Comparison of ENCODE assay signal across 17 mouse cellular contexts in the genomic region with DNA sequence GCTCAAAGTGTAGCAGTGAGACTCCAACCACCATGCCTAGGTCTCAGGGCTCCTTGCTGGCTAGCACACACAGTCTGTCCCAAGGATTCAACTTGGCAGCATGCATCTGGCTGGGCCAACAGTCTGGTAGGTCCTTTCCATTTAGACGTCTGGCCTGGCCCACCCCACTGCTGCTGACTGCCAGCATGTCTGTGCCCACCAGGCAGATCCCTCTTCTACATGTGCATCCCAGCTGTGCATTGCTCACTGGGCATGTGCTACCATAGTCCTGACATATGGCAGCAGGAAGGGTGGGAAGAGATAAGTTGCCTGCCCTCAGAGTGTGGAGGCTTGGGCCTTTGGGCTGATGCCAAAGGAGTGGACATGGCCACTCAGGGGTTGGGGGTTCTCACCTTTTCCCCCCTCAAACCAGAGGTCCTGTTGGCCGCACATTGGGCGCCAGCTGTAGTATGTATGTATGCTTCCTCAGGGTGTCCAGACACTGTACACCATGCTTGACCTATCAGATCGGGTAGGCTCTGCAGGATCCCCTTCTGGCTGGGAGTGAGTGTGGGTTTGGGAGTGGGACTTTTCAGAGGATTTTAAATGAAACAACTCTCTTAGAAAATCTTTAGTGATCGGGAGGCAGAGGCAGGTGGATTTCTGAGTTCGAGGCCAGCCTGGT. TPM values are rescaled to one million over a fixed set of nuclear protein-coding genes. Genes with fewer than 3 reads are reported as not detected.
"Had no signal": no experiment of that assay in that cellular context is flagged by ENCODE, and none has a peak within 500 bp of the region (broad histone marks: within the 10 kb centered on the region; RNA-seq: fewer than 3 reads in every experiment).

No protein-coding gene starts in this region.

- H3K4me2 ChIP-seq: limb, embryonic 12.5 days; midbrain, embryonic 11.5 days; midbrain, embryonic 15.5 days; neural tube, embryonic 13.5 days; stomach, embryonic 15.5 days had no signal

- H3K4me3 ChIP-seq: layer of hippocampus, adult 2 months; limb, embryonic 12.5 days; midbrain, embryonic 15.5 days; neural tube, embryonic 13.5 days; stomach, embryonic 15.5 days had no signal

- DNase-seq: kidney, adult 18-20 months; kidney, postnatal 10 days; kidney, postnatal 4 days; lung, adult 18-20 months; retina, postnatal 1 day; right cerebral cortex, postnatal 4 days; thymus, adult 2 months; thymus, postnatal 36 days had no signal

- H3K9me3 ChIP-seq: limb, embryonic 12.5 days; midbrain, embryonic 15.5 days; neural tube, embryonic 13.5 days; stomach, embryonic 15.5 days had no signal

- H3K9ac ChIP-seq: limb, embryonic 12.5 days; liver, embryonic 14.5 days; midbrain, embryonic 15.5 days; neural tube, embryonic 13.5 days; stomach, embryonic 15.5 days had no signal

- H3K27ac ChIP-seq: layer of hippocampus, adult 2 months; limb, embryonic 12.5 days; liver, embryonic 14.5 days; midbrain, embryonic 15.5 days; neural tube, embryonic 13.5 days; stomach, embryonic 15.5 days had no signal

- H3K27me3 ChIP-seq: limb, embryonic 12.5 days; midbrain, embryonic 15.5 days; neural tube, embryonic 13.5 days; stomach, embryonic 15.5 days had no signal

- H3K36me3 ChIP-seq: midbrain, embryonic 15.5 days; stomach, embryonic 15.5 days had no signal

- ATAC-seq: midbrain, embryonic 15.5 days had no signal

- H3K4me1 ChIP-seq: limb, embryonic 12.5 days; midbrain, embryonic 15.5 days; neural tube, embryonic 13.5 days; stomach, embryonic 15.5 days had no signal

RNA-seq across cellular contexts. Expression of a gene that starts 51.7 kb away (rescaled TPM):
- total RNA-seq: liver, adult 2 months had no signal
- polyA plus RNA-seq: kidney, embryonic 14.5 days; limb, embryonic 12.5 days; midbrain, embryonic 11.5 days; midbrain, embryonic 15.5 days; neural tube, embryonic 13.5 days; stomach, embryonic 15.5 days had no signal
